Mouse (Mus musculus) left cerebral cortex, postnatal 10 days (tissue): Measurements from ENCODE around the gene Wdr18. TPM values are rescaled to one million over a fixed set of nuclear protein-coding genes. Genes with fewer than 3 reads are reported as not detected.

Experiments used
- DNase-seq, 2 experiments: peaks; one replicate each; pipeline ENCODE4 v3.0.0; 2021 to 2022; ENCODE audit warnings: low spot score in 2 of 2, mixed read lengths in 1 of 2; ENCODE audit errors: extremely low spot score in 1 of 2
- intact Hi-C: fragments of 180-260 bp; cut with DNase I; formaldehyde crosslinking; loops from one replicate; pipeline ENCODE4 v1.15.1; 2025
- total RNA-seq, 2 experiments: library from RNA; stranded (reverse); gene quantifications; 2 replicates each; pipeline ENCODE4 v1.2.3; 2021

Wdr18 gene
- total RNA-seq, 2 experiments from 2014 or later = 46.2 to 49.9 TPM

DNA sequence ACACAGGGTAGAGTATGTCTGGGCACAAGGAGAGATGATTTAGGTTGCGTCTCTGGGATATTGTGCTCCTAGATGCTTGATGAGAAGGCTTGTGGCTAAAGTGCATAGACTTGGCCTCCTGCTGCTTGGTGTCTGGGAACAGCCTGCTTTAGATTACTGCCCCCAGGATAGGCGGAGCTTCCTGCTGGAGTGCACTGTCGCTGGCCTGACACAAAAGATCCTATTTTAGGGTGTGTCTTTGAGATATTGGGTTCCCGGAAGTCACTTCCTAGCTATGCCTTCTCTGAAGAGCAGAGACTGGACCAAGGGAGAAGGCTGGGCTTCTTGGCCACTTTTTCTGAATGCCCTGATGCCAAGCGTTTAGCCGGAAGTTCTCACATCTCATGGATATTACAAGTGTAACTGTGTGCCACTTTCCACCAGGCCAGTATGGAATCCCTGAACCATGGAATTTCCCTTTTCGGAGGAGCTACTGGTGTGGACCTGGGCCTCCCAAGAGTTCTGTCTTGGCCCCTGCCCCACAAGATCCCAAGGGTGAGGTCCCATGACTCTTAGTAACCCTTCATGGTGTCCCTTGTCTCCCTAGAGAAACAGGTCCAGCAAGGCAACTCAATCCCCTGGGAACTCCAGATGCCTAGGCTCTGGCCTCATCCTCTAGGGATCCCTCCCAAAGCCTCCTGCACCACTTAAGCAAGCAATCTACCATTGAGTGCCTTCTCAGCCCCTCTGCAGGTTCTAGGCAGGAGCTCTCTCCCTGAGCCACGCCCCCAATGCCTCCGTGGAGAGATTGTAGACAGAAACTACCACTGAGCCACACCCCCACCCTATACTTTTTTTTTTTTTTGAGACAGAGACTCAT, 43.7 kb downstream of the Wdr18 start:
- intact Hi-C loops = no loop called here
- peak in 1 of 2 experiments; percentile 63 for DNase-seq

DNA sequence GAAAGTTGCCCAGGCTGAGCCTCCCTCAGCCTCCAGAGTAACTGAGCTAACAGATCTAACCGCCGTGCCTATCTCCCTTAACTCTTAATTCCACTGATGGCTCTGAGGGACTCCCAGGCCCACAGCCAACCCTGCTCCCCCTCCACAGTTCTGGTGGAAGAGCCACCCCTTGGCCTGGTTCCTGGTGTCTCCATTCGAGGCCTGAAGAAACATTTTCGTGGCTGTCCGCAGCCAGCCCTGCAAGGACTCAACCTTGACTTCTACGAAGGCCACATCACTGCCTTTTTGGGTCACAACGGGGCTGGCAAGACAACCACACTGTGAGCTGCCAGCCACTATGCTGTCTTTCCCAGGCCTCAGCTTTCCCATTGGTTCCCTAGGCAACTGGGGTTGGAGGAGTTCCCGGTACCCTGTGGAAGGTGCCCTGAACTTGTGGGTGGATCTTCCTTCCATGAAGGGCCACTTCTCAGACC, 44.3 kb downstream of the Wdr18 start:
- intact Hi-C loops = no loop called here
- no peak for DNase-seq

DNA sequence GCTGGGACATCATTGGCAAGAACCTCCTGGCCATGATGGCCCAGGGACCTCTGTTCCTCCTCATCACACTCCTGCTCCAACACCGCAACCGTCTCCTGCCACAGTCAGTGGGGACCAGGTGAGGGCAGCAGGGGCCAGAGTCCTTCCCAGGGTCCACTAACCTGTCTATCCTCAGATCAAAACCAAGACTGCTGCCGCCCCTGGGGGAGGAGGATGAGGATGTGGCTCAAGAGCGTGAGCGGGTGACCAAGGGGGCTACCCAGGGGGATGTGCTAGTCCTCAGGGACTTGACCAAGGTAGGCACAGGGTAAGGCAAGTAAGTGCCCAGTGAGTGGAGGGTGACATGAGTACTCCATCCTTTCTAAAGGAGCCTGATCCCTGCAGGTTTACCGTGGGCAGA, 51.8 kb downstream of the Wdr18 start:
- DNase-seq = no peak

DNA sequence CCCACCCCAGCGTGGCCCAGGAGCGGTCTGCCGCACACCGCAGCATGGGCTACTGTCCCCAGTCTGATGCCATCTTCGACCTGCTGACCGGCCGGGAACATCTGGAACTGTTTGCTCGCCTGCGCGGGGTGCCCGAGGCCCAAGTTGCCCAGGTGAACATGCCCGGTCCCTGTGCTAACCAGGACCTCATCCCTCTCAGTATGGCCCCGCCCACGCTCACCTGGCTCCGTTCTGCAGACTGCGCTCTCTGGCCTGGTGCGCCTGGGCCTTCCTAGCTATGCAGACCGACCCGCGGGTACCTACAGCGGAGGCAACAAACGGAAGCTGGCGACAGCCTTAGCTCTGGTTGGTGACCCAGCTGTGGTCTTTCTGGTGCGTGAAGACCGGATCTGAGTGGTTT, 53.7 kb downstream of the Wdr18 start:
- intact Hi-C loops = no loop called here
- DNase-seq = peak in 1 of 2 experiments; percentile 38

More for the DNA sequence above, 51.8 kb downstream of the Wdr18 start:
- intact Hi-C loops = no loop called here

DNA sequence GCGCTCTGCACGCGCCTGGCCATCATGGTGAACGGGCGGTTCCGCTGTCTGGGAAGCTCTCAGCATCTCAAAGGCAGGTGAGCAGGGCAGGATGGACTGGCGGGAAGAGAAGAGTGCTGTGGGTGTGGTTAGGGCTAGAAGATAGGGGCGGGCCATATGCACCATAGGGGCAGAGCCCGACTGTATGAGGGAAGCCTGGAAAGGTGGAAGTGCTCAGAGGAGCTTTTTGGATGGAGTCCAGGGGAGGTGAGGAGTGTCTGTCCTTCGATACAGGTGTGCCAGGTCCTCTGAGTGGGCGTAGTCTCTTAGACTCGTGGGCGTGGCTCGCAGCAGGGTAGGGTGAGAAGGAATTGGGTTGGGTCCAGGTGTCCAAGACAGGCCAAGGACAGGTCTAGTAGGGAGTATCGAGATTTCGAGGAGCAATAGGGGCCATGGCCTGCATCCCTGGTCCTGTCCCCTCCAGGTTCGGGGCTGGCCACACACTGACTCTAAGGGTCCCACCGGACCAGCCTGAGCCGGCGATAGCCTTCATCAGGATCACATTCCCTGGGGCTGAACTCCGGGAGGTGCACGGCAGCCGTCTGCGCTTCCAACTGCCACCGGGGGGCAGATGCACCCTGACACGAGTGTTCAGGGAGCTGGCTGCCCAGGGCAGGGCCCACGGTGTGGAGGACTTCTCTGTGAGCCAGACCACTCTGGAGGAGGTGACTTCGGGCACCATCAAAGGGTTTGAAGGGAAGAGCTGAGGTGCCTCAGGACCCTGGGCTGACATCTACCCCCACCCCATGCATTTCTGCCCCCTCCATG, 54.7 kb downstream of the Wdr18 start:
- peak in 1 of 2 experiments; percentile 32 for DNase-seq
- intact Hi-C loops = no loop called here

DNA sequence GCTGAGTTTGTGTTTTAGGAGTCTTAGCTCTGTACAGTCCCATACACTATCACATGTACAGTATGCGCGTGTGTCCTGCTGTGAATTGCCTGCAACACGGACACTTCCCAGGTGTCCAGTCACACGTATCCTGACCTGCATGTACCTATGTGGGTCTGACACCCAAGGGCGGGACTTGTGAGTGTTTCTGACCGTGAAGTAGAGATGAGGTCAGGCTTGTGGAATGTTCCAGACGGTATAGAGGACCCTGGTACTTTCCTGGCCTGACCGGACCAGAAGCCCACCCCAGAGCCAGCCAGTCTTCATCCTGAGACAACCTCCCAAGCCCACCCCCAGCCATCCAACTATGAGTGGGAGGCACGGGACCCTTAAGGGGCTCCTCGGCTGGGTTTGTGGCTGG, 55.6 kb downstream of the Wdr18 start:
- intact Hi-C loops = no loop called here

DNA sequence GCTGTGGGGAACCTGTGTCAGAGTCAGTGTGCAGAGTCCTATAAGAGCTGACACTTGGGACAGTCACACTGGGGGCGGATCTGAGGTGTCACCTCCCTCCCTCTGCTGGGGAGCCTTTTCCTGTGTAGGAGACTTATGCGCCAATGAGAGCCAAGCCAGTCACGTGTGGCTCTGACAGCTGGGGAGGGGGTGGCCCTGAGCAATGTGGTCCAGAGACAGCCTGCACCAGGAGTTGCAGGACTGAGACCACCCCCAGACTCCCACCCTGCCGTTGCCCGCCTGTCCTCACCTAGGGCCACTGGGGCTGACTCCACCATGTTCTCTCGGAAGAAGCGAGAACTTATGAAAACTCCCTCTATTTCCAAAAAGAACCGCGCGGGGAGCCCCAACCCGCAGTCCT, 56.6 kb downstream of the Wdr18 start, which contains the start of gene Arhgap45:
Gene Arhgap45, plus strand, starts transcription at position 143 of the 400 bp plus-strand sequence.
- intact Hi-C loops = no loop called here
- DNase-seq = peak in 1 of 2 experiments; percentile 51

More for the DNA sequence above, 55.6 kb downstream of the Wdr18 start:
- DNase-seq = peak in 1 of 2 experiments; percentile 25

DNA sequence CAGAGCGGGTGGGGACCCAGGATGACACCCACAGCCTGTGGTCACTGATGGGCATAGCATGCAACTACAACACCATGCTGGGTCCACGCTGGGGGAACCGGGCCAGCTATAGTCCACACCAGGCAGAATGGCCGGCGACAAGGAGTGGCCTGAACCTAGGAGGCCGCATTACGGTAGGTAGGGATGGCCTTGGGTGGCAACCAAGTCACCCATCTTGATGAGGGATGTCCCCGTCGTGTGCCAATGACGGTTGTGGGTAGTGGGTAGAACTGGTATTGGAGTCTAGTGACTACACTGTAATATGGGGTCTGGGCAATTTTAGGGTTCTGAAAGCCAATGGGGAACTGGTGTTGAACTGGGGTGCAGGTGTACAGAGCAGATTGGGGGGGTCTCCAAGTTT, 57.0 kb downstream of the Wdr18 start:
- peak in 1 of 2 experiments; percentile 28 for DNase-seq

DNA sequence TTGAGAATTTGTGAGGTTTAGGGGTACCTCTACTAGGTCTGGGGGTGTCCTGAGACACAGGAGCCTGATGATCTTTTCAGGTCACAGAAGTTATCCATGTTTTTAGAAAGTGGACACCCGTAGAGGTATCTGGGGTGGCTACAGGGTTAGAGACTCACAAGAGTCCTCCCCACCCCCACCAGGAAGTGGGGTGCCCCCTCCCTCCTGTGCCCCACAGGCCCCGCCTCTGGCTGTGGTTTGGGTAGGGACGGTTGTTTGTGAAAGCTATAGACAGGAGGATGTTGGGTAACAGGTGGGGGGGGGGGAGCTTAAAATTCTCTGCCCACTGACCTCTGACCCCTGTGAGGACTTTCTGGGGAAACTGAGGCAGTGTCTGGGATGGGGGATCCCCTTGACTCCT, 57.4 kb downstream of the Wdr18 start:
- DNase-seq = peak in 1 of 2 experiments; percentile 68
- intact Hi-C loops = no loop called here

More for the DNA sequence above, 57.0 kb downstream of the Wdr18 start:
- intact Hi-C loops = no loop called here

DNA sequence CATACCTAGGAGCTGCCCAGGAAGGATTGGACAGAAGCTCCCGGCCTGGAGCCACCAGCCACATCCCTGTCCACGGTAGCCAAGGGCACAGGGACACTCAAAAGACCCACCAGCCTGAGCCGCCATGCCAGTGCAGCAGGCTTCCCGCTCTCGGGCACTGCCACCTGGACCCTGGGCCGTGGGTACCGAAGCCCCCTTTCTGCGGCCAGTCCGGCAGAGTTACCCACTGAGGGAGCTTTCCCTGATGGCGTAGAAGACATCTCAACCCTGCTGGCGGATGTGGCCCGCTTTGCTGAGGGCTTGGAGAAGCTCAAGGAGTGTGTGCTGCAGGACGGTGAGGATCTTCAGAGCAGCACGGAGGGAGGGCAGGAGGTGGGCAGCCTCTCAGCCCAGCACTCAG, 57.8 kb downstream of the Wdr18 start:
- intact Hi-C loops = no loop called here
- peak in 1 of 2 experiments; percentile 28 for DNase-seq

DNA sequence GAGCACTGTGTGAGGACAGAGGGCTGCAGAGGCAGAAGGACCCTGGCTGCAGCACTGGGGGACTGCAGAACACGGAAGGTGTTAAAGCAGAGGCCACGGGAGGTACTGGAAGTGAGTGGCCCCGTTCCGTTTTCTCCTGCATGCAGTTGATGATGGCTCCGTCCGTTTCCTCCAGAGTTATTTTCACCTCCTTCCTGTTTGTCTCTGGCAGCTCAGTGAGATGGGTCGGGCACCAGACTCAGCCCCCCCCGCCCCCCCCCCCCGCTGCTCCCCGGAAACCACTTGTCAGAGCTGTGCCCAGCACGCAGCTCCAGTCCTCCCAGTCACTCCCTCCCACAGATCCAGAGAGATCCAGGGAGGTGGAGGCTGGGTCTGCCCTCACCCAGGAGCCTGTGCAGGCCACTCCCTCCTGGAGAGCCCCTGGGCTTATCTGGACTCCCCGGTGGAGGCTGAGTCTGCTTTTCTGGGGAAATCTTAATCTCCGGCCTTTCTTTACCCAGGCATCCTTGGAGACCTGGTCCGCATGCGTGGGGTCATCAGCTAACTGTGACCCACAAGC, 58.9 kb downstream of the Wdr18 start:
- intact Hi-C loops = no loop called here
- peak in 1 of 2 experiments; percentile 33 for DNase-seq

DNA sequence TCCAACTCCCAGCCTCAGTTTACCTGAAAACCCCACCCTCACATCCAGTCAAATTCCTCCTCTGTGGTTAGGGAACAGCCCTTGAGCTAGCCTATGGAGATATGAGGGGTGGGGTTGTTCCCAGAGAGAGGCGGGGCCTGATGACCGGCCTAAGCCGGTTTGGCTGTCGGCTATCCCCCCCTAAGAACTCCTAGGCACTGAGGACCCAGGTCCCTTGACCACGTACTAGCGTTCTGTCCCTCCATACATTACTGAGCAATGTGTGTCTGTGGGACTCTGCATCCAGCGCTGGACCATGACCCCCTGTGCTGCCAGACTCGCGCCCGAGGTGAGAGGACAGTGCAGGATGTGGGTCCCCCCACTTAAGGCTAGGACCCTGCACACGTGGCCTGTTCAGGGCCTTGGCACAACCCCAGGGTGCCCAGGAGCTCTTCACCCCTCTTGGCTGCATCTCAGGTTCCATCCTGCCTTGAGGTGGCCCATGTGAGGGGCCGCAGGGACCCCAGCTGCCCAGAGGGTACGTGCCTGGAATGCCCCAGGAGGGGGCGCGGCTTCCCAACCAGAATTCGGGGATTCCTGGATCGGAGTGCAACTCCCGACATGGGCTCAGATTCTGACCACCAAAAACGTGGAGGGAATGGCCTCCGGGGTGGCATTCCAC, 59.6 kb downstream of the Wdr18 start:
- DNase-seq = peak in 1 of 2 experiments; percentile 26
- intact Hi-C loops = no loop called here

Other genes starting within 250 kb of the Wdr18 start
- 10 to 100 TPM; 75.5 to 80.0 TPM for gene Hcn2, start 243.5 kb upstream of the Wdr18 start, total RNA-seq
- 10 to 100 TPM; 40.1 to 43.7 TPM for gene Polrmt, start 213.6 kb upstream of the Wdr18 start, total RNA-seq
- gene Fgf22, start 205.1 kb upstream of the Wdr18 start, total RNA-seq = 1 to 10 TPM; 1.9 to 3.0 TPM
- gene Rnf126, start 193.2 kb upstream of the Wdr18 start, total RNA-seq = 10 to 100 TPM; 90.7 to 95.8 TPM
- gene Fstl3, start 182.9 kb upstream of the Wdr18 start, total RNA-seq = 1 to 10 TPM; 1.7 to 2.6 TPM
- gene Prss57, start 169.2 kb upstream of the Wdr18 start, total RNA-seq = under 1 TPM; 0.32 to 0.54 TPM
- gene Palm, start 166.6 kb upstream of the Wdr18 start, total RNA-seq = 100 to 1,000 TPM; 430 to 432 TPM
- gene Misp, start 139.2 kb upstream of the Wdr18 start, total RNA-seq = under 1 TPM; 0.30 to 0.51 TPM
- gene Ptbp1, start 105.7 kb upstream of the Wdr18 start, total RNA-seq = 10 to 100 TPM; 58.2 to 62.2 TPM
- 1 to 10 TPM; 4.5 to 5.2 TPM for gene Prtn3, start 85.7 kb upstream of the Wdr18 start, total RNA-seq
- 100 to 1,000 TPM; 135 to 142 TPM for gene Plppr3, start 85.5 kb upstream of the Wdr18 start, total RNA-seq
- not detected for gene Elane, start 73.9 kb upstream of the Wdr18 start, total RNA-seq
- not detected for gene Cfd, start 69.3 kb upstream of the Wdr18 start, total RNA-seq
- gene Med16, start 51.2 kb upstream of the Wdr18 start, total RNA-seq = 10 to 100 TPM; 55.4 to 61.9 TPM
- not detected for gene Gm26602, start 49.3 kb upstream of the Wdr18 start, total RNA-seq
- 1 to 10 TPM; 6.8 to 8.4 TPM for gene Kiss1r, start 43.2 kb upstream of the Wdr18 start, total RNA-seq
- gene R3hdm4, start 38.9 kb upstream of the Wdr18 start, total RNA-seq = 100 to 1,000 TPM; 389 to 406 TPM
- gene Arid3a, start 33.1 kb upstream of the Wdr18 start, total RNA-seq = 1 to 10 TPM; 6.0 to 7.1 TPM
- gene Grin3b, start 10.6 kb downstream of the Wdr18 start, total RNA-seq = under 1 TPM; 0.24 to 0.28 TPM
- 100 to 1,000 TPM; 136 TPM for gene Tmem259, start 24.2 kb downstream of the Wdr18 start, total RNA-seq
- gene Cnn2, start 28.4 kb downstream of the Wdr18 start, total RNA-seq = 10 to 100 TPM in 1 of 2 experiments, 1 to 10 TPM in 1; 8.9 to 12.4 TPM
- gene Abca7, start 36.3 kb downstream of the Wdr18 start, total RNA-seq = 1 to 10 TPM; 8.5 to 9.8 TPM
- gene Arhgap45, start 56.5 kb downstream of the Wdr18 start, total RNA-seq = 1 to 10 TPM; 3.3 to 4.5 TPM
- gene Polr2e, start 79.6 kb downstream of the Wdr18 start, total RNA-seq = 10 to 100 TPM; 64.1 to 66.0 TPM
- gene Gpx4, start 87.0 kb downstream of the Wdr18 start, total RNA-seq = 100 to 1,000 TPM; 436 to 469 TPM
- gene Sbno2, start 145.4 kb downstream of the Wdr18 start, total RNA-seq = 10 to 100 TPM; 20.4 to 21.2 TPM
- gene Stk11, start 155.7 kb downstream of the Wdr18 start, total RNA-seq = 10 to 100 TPM; 81.6 to 93.4 TPM
- 100 to 1,000 TPM; 342 to 379 TPM for gene Atp5d, start 178.5 kb downstream of the Wdr18 start, total RNA-seq
- gene Cbarp, start 180.7 kb downstream of the Wdr18 start, total RNA-seq = 100 to 1,000 TPM; 394 to 415 TPM
- 100 to 1,000 TPM in 1 of 2 experiments, 10 to 100 TPM in 1; 92.6 to 103 TPM for gene Midn, start 188.1 kb downstream of the Wdr18 start, total RNA-seq
- gene Cirbp, start 205.8 kb downstream of the Wdr18 start, total RNA-seq = 100 to 1,000 TPM; 138 to 151 TPM
- 1 to 10 TPM; 4.5 TPM for gene 1600002K03Rik, start 212.8 kb downstream of the Wdr18 start, total RNA-seq
- gene Efna2, start 219.3 kb downstream of the Wdr18 start, total RNA-seq = 10 to 100 TPM; 18.4 to 19.1 TPM